Mouse (Mus musculus) lung, postnatal 10 days (tissue): ENCODE results near the gene Scel.

Experiments
- DNase-seq: peaks from one replicate; pipeline ENCODE4 v3.0.0; 2021

Scel gene

DNA sequence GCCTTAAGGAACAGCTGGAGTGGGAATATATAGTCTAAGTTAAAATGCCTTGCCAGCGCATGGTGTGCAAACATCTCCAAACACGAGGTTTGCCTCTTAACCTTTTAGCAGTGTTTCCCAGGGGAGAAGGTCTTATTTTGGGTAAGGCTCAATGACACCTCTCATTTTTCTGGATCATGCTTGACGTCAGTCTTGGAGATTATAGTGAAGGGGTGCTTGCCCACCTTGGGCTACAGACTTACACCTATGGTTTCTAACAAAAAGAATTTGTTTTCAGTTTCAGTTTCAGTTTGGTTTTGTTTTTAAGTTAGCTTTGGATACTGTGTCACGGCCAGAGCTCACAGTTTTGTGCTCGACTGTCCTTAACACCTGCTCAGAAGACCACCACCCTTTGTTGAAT, 140.7 kb downstream of the Scel start:
- no peak for DNase-seq

DNA sequence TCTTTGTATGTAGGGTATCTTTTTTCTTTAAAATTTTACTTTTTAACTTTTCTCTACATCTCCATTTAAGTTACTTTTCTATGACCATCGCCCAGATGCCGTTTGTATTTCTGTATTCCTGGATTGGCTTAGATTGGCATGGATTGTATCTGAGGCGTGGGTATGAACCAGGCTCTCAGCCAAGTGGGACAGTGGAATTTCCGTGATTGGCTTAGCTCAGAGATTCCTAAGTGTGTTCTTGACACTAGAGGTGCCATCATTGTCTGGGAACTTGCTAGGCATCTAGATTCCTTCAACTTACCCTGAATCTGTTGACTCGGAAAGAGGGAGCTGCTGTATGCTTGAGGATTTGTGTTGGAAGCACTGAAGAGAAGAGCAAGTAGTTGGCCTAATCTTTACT, 142.3 kb downstream of the Scel start:
- no peak for DNase-seq

DNA sequence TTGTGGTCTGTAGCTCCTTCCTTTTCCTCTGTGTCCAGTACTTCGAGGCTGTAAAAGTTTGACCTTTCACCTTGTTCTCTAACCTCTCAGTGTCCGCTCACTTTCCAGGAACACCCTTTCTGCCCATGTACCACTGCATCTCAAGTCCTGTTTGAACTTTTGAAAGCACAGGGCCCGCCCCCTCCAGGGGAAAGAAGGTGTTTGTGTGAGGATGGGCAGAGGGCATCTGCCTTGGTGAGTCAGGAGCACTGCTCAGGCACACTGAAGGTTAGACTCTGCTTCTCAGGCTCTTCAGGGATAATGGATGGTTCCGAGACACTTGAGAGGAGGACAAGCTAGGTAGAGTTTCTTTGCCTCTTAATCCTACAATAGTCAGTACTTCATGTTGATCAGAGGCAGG, 144.7 kb downstream of the Scel start:
- DNase-seq: no peak
